Mouse (Mus musculus): ENCODE results near the gene Atg16l1. TPM values are rescaled to one million over a fixed set of nuclear protein-coding genes. Genes with fewer than 3 reads are reported as not detected.

Atg16l1 gene
- 31.4 and 31.5 TPM in 2 replicates for polyA plus RNA-seq (2021; fragmentation: Nextera tagmentation)
- long read RNA-seq, experiment 1, transcript Atg16l1-202 (17 exons, 3,004 nt), result minor isoform, 5 of 74 reads
- long read RNA-seq, experiment 1, transcript Atg16l1-203 (19 exons, 3,102 nt), result major isoform, 42 of 74 reads
- long read RNA-seq, experiment 1, transcript Atg16l1-201 (18 exons, 3,130 nt), result minor isoform, 7 of 74 reads
- long read RNA-seq, experiment 1, partial matches to known transcripts, result 14 of 74 reads
- long read RNA-seq, experiment 1, other reads (novel, unspliced or antisense), result 5 of 74 reads
- long read RNA-seq, experiment 2, transcript Atg16l1-201 (18 exons, 3,130 nt), result minor isoform, 32 of 417 reads
- long read RNA-seq, experiment 2, transcript Atg16l1-203 (19 exons, 3,102 nt), result major isoform, 290 of 417 reads
- long read RNA-seq, experiment 2, transcript Atg16l1-211 (18 exons, 3,344 nt), result minor isoform, 11 of 417 reads
- long read RNA-seq, experiment 2, transcript Atg16l1-202 (17 exons, 3,004 nt), result minor isoform, 21 of 417 reads
- long read RNA-seq, experiment 2, partial matches to known transcripts, result 20 of 417 reads
- long read RNA-seq, experiment 2, other reads (novel, unspliced or antisense), result 42 of 417 reads

DNA sequence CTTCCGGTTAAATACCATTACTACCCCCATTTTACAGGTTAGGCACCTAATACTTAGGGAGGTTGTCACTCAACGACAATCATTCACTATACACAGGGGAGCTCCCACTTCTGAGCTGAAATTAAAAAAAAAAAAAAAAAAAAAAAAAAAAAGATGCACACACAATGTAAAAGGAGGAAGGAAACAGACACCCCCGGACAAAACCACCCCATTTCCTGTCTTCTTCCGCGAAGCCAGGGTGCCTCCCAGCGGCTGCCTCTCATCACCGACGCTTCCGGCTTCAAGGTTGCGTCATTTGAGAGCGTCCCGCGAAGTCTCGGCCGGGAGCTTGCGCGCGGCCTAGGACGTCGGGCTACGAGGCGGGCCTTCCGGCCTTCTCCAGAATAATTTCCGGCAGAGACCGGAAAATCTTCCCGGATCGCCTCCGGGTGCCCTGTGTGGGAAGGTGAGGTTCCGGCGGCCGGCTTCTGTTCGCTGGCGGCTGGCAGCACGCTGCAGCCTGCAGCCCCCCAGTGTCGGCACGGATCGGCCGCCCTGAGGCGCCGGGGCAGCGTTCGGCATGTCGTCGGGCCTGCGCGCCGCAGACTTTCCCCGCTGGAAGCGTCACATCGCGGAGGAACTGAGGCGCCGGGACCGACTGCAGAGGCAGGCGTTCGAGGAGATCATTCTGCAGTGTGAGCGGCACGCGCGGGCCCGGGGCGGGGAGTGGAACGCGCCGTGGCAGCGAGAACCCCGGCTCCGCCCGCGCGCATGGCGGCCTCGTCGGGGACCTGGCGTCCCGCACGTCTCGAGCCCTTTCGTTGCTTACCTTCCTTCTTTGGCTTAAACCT is at the start of gene Atg16l1:
TSS of gene Atg16l1 (plus strand) at position 230 of the 830 bp plus-strand sequence.

DNA sequence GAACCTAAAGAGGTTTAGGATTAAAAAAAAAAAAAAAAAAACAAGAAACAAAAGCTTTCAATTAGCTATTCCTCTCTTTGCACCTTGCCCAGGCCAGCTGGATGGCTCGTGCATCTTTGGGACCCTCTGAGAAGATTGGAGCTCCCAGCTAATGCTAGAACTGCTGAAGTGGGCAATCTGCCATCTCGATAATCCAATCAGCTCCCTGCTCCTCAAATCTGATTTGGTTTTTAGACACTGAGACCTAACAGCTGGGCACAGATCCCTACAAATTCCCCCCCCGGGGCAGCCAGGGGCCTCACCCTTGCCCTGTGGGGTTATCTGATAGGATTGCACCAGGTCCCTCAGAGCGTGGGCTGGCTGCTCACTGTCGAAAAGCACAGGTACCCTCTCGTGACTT is 47.9 kb downstream of the Atg16l1 start, which contains the start of gene Sag:
TSS of gene Sag (plus strand) at position 105 of the 400 bp plus-strand sequence.

Other genes with a start within 250 kb of the Atg16l1 start
- 1.2 and 1.6 TPM in 2 replicates for gene Neu2, start 246.0 kb upstream of the Atg16l1 start, polyA plus RNA-seq (2021; fragmentation: Nextera tagmentation)
- 80.8 and 88.6 TPM in 2 replicates for gene Ngef, start 182.0 kb upstream of the Atg16l1 start, polyA plus RNA-seq (2021; fragmentation: Nextera tagmentation)
- gene Inpp5d, start 135.6 kb upstream of the Atg16l1 start, polyA plus RNA-seq (2021; fragmentation: Nextera tagmentation), result 5.1 and 5.5 TPM in 2 replicates
- gene Sag, start 47.8 kb downstream of the Atg16l1 start, polyA plus RNA-seq (2021; fragmentation: Nextera tagmentation), result 5.1 TPM in 2 replicates
- 21.2 and 22.6 TPM in 2 replicates for gene Dgkd, start 97.4 kb downstream of the Atg16l1 start, polyA plus RNA-seq (2021; fragmentation: Nextera tagmentation)

Measured in layer of hippocampus, adult 6 months (tissue).